Mouse (Mus musculus) right cerebral cortex, postnatal 36 days (tissue): ENCODE results near the gene Spag16.

Experiments
- DNase-seq, 2 experiments: peaks; one replicate each; pipeline ENCODE4 v3.0.0; 2022; ENCODE audit warnings: low spot score in 2 of 2, mixed read lengths in 1 of 2

Gene Spag16

DNA sequence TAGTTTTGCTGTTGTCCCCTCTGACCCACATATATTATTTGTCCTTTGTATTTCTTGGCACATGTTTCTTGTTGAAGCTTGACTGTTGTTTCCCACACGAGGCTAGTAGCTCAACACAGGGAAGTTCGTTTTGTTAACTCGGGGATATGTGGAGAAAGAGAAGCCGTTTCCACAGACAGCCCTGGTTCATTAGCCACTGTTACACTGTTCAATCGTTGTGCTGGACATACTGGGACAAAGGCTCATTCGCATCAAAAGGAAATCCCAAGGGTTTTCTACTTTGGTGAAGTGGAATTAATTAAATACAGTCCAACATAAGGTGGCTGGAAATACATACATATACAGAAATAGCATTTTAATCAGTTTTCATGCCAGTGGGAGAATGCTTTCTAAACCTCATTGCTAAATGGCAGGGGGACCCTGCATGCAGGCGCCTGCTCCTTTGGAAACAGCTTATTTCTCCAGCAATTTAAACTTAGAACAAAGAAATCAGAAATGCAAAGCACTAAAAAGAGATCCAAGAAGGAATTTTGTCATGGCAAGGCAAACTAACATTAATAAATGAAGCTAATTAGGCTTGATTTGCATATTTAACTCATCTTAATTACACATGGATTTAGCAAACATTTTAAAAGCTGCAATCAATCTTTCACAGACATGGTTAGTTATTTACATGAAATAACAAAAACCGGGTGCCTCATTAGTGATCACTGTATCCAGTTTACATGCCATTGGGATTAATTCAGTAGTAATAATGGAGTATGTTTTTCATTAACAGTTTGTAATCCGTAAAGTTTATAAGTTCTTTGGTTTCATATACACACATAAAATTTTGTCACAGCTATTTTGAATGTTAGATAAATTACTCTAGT lies 615.7 kb downstream of the Spag16 start:
- no peak for DNase-seq

DNA sequence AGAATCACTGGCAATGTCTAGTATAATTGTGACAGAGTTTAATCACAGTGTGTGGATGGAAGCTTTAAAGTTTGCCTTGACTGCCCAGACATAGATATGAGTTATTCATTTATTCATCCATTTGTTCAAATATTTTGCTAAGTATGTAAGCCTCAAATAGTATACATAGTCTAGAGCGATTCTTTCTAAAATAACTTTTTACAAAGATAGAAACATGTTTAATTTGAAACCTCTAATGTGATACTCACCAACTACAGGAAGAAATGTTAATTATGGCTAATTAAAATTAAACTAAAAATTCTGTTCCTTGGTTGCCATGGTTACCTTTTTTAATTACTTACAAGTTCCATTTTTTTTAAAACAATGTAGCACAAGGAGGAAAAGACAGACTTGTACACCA lies 653.1 kb downstream of the Spag16 start:
- no peak for DNase-seq

DNA sequence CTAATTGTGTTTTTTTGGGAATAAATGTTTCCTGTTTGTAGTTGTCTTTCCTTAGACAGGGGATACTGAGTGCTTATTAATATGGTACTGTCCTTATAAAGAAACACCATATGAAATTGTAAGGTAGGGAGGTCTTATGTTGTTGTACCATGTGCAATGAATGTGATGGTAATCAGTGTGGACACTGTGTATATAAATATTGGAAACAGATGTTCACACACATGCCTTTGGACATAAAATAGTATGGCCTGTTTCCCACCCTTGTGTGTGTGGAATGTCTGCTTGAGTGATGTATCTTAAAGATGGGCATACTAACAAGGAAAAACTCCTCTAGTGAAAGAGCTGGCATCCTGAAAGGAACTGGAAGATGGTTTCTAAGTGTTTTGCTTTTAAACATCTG lies 692.1 kb downstream of the Spag16 start:
- DNase-seq: no peak

DNA sequence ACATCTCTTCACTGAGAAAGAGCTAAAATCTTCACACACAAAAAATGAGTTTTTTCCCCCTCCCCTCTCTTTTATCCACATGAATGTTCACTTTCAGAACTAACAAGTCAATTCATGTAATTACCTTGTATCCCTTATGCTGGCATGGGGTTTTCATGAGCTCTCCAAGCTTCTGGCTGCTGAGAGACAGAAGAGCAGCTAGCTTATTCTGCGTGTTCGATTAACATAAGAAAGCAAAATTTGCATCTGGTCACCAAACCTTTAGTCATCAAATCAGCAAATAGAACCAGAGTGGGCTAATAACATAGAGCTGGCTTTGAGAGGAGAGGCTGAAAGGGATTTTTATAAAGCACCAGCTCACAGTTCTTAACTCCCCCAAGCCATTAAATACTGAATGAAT lies 700.4 kb downstream of the Spag16 start:
- DNase-seq: no peak

DNA sequence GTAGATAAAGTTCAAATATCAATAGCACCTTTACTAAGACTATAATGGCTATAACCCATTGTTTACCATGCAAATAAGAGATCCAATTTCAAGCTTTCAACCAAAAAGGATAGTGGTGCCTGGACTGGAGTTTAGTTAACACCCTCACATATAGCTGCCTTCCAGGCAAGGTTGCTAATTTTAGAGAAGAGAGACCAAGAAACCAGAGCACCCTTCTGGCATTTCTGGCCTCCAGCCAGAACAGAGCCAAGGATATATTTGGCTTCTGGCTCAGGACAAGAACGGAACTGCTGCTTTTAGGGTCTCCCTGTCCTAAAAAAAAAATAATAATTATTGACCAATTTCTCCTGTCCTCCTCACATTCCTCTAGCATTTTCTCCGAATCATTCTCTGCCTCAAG lies 703.0 kb downstream of the Spag16 start:
- peak in 1 of 2 experiments; percentile 10 for DNase-seq

DNA sequence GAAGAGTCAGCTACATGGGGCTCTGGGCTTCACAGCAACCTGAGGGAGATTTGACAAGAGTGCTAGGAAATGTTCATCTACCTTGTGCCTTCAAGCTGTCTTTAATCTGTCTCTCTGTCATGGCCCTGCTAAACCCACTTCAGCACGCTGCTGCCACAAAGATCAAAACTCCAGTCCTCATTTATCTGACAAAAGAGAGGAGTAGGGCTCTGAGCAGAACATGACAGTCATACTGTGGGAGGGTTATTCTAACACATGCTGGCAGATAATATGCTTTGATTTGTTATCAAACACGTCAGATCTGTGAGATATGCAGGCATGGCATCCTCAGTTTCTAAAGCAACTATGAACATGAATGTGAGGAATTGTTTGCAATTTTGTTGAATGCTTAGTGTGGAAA lies 725.1 kb downstream of the Spag16 start:
- DNase-seq: no peak

DNA sequence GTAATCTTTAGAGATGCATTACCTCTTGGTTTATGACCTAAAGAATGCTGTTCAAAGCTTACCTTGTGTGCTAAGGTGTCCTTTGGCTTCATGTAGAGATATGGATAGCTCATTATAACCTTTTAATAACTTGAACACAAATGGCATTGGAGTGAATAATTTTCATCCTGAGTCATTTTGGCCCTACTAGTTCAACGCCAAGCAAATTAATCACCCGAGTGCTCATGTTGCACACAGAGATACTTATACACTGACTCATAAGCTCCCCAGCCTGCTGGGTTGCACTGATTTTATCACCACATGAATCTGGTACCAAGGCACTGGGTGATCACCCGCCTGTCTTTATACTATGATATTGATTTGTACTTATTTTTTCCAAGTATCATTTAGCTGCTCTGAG lies 795.0 kb downstream of the Spag16 start:
- DNase-seq: no peak

DNA sequence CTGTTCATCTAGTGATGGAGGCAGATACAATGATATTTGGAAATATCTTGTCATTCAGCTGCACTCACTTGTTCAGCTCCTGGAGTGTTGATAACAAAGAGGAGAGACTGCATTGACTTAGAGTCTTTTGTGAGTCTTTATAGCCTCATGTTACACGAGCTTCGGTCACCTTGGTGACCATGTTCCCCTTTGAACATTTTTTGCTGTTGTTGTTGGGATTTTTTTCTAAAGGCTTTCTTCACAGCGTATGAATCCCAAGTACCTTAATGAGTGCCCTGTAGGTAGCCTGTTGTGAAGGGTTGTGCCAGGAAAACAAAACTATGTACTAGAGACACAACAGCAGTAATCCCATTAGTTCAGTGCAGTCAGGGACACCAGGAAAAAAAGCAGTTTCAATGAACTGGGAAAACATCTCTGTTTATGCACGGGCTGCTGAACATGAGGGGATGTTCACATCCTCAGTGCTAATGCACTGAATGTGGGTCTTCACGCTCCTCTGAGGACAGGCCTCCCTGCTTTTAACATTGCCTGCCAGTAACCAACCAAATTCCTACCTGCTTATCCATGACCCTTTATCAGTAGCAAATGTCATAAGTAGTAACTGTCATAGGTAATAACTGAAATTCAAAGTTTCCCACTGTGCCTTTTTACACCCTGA lies 798.2 kb downstream of the Spag16 start:
- DNase-seq: no peak

DNA sequence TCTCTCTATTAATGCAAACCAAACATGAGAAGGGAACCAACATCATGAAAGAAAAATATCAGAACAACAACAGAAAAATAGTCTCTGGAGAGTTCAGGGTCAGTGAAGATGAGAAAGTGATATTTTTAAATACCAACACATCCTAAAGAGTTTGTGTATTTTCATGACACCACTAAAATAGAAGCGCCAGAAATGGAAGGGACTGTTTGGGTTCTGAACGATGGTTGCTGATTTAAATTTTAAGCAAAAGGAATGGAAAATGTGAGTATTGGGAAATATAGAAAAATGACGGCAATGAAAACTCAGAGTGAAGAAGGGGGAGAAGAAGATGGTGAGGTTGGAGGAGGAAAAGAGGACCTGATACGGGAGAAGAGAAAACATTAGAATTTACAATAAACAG lies 825.9 kb downstream of the Spag16 start:
- no peak for DNase-seq

DNA sequence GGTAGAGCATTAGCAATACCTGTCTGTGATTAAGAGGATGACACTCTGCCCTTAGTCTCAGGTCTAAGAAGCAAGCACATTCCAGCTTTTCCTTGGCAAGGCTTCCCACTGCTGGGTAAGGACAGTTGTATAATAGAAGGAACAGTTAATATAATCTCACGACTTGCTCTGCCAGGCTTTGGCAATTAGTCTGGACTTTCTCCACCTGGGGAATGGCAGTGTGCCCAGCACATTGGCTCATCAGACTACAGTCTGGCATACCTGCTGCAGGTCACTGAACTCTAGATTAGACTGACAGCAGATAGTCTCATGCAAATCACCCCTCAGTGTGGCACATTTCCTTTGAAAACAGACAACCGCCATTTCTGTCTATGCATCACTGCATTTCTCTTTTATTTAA lies 865.8 kb downstream of the Spag16 start:
- no peak for DNase-seq

DNA sequence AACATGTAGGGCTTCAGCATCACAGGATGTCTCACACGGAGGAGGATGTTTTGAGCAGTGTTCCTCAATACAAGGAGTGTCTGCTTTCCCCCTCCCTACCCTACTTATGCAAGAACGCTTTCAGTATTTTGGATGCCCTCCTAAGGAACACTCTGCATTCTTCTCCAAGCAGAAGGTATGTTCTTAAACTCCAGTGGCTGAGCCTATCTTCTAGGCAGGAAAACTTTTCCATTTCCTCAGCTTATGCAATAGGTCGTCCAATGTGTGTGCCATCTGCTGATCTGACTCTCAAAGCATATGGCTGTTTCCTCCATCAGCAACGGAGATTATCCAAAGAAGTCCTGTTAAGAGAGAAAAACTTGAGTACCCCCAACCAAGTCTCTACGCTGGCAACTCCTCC lies 873.5 kb downstream of the Spag16 start:
- no peak for DNase-seq

DNA sequence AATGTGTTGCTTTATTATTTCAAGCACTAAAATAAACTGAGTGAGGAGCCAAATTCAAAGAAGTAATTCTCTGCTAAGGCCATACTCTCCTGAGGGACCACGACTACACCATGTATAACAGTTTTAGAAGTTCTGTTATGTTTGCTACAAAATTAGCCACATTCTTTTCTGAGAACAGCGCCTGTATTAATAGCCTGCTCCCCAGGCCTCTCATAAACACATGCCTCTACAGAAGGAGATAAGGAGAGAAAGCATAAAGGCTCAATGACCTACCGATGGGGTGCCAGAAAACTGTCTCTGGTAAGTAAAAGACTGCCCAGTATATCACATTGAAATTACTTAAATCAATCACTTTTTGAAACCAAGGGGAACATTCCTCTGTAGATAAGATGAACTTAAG lies 877.2 kb downstream of the Spag16 start:
- DNase-seq: no peak

DNA sequence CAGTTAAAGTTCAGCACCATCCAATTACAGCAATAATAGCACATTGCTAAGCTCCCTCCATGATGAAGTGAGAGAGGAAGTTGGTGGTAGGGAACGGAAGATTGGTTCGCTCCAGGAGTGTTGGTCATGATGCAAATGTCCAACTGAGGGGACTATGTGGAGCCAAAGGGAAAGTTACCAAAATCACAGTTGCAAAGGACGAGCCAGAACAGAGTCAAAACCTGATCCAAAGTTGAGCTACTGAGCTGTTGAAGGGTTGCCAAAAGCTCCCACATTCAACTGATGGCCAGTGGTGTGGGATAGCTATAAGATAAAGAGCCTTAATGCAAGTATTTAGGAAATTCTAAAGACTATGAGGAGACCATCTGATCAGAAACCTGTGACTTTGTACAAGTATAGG lies 879.1 kb downstream of the Spag16 start:
- DNase-seq: no peak

DNA sequence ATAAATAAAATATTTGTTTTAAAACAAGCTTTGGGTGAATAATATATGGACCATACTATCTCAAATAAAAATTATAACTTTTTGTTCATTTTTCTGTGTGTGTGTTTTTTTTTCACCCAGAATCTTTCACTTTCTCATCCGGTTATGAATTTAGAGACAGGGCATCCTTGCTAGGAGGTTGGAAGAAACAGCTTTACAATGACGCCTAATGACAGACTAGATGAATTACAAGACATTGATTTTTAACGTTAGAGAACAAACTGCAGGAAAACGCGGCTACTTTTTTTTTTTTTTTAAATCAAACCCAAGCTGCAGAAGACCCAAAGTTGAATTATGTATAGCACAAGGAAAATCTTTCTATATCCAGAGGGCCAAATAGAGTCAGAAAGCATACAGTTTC lies 898.3 kb downstream of the Spag16 start:
- DNase-seq: no peak

DNA sequence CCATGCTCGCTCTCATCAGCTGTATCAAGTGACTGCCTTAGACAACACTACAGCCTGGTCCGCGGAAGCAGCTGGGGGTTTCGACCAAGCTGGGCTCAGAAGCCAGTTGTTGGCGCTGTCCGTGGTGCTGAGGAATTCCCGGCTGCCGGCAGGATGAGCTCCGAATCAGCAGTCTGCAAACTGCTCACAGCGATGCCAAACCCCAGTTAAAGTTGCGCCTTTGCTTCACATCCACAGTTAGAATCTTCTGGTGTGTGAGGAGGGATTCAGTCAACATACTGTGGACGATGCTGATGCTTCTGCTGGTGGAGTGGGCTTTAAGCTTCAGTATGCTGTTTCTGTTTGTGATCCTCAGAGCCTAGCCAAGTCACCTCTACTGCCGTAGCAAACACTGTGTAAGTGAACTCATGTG lies 898.9 kb downstream of the Spag16 start, which contains the start of gene Vwc2l:
Gene Vwc2l, plus strand, starts transcription at position 61 of the 412 bp plus-strand sequence.
- peak; percentile 38 to 41 for DNase-seq
